Mouse (Mus musculus) right cerebral cortex, postnatal 25 days (tissue): ENCODE data around the gene Fam187b.
A peak's percentile ranks its signal among the peaks of the same experiment; 100 is the strongest.
"Not testable (repeated sequence)": the region's sequence is repeated elsewhere in the genome, so short reads cannot be mapped to it uniquely, and the experiment has no call there.

Experiments used
- DNase-seq: peaks from one replicate; pipeline ENCODE4 v3.0.0; 2022

The Fam187b gene

DNA sequence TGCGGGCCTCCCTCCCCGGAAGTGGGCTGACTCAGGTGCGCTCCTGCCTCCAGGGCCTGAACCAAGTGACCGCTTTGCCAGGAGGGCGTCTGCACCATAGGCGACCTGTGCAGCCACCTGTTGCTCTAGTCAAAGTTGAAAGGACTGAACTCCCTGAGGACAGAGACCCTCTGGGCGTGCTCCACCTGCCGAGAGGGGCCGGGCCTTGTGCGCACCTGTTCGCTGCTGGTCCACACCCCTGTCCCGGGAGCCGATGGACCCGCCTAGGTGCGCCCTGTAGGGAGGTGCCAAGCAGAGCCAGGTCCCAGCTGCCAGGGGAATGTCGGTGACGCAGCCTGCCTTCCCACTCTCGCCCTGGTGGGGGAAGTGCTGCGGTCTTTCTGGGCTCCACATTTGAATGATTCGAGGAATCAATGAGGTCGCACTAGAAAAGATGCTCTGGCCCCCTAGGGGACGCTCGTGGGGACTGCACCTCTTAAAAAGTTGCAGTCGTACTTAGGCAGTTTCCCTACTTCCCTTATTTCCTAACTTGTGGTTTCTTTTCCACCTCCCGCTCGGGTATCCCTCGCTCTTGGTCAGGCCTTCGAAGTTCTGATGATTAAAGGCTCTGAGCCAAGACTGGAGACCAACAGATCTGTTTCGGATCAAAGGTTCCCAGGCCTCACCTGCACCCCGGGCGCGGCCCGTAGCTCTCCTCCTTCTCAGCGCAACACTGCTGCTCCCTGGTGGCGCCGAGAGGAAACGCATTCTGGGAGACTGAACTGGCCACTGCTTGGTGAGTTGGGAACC is at the start of gene Fam187b:
Gene Fam187b (plus strand): TSS at position 290 of the 789 bp plus-strand sequence.
- DNase-seq: peak; percentile 71

DNA sequence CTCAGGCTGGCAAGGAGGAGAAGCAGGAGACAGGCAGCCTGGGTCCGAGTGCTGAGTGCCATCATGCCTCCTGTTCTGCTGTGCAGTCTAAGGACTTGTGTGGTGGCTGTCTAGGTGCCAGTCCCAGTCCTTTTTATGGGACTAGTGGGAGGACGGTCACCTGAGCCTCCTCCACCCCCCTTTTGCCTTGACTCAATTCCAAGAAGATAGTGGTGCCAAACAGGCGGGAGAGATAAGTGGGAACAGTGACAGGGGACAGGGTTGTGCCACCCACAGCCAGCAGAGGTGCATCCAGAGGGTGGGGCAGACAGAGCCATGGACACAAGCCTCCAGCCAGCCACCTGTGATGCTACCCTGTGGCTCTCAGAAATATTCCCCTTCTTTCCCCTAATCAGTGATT is 49.5 kb upstream of the Fam187b start:
- DNase-seq: no peak

DNA sequence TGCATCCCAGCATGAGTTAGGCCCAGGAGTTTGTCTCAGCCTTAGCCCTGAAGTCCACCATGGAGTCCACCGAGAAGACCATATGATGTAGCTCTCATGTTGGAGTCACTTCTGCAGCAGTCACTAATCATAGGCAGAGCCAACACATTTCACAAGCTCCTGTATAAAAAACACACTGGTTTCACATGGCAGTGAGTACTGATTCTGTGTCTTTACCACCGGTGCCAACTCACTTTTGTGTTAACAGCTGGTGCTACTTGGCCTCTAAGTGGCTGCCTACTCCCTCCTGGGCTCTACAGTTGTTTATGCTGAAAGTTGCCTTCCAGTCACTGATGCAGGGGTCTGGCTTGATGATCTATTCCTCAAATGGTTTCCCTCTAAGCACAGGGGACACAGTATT is 49.0 kb upstream of the Fam187b start, which contains the start of gene Hamp2:
Gene Hamp2 (minus strand): TSS at position 101 of the 400 bp plus-strand sequence.
- DNase-seq: not testable (repeated sequence)

DNA sequence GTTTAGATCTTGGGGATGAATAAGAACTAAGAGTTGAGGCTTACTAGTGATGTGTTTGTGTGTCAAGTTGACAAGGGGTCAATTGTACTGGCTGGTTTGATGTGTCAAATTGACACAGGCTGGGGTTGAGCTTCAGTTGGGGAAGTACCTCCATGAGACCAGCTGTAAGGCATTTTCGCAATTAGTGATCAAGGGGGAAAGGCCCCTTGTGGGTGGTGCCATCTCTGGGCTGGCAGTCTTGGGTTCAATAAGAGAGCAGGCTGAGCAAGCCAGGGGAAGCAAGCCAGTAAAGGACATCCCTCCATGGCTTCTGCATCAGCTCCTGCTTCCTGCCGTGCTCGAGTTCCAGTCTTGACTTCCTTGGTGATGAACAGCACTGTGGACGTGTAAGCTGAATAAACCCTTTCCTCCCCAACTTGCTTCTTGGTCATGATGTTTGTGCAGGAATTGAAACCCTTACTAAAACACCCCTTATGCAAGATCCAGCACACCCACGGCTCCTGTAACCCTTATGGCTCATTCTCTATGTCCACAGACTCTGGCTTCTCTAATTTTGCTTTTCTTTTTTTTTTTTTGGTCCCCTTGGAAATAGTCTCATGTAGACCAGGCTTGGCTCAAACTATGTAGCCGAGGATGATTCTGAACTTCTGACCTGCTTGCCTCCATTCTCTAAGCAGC is 38.0 kb upstream of the Fam187b start:
- DNase-seq: not testable (repeated sequence)

DNA sequence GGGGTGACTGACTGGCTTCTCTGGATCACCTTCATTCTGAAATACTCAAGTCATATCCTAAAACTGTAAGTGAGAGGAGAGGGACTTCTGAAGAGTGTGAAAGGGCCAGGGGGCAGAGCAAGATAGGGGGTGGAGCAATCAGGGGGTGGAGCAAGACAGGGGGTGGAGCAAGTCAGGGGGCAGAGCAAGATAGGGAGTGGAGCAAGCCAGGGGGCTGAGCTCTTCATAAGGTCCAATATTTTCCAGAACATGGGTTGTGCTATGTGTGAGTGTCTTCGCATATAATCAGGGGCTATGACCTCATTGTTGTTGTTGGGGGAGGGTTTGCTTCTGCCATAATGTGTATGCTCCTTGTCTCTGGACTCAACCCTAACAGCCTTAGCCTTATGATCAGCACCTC is 33.5 kb upstream of the Fam187b start:
- not testable (repeated sequence) for DNase-seq

DNA sequence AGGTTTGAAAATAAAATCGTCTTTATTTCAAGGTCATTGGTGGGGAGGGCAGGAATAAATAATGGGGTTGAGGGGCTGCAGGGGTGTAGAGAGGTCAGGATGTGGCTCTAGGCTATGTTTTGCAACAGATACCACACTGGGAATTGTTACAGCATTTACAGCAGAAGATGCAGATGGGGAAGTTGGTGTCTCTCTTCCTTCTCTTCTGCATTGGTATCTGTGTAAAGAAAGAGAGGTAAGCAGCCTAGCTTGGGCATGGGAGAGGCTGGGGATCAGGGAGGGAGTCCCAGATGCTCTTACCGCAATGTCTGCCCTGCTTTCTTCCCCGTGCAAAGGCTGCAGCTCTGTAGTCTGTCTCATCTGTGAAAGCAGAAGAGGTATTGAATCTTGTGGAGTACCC is 31.2 kb upstream of the Fam187b start:
- DNase-seq: not testable (repeated sequence)

DNA sequence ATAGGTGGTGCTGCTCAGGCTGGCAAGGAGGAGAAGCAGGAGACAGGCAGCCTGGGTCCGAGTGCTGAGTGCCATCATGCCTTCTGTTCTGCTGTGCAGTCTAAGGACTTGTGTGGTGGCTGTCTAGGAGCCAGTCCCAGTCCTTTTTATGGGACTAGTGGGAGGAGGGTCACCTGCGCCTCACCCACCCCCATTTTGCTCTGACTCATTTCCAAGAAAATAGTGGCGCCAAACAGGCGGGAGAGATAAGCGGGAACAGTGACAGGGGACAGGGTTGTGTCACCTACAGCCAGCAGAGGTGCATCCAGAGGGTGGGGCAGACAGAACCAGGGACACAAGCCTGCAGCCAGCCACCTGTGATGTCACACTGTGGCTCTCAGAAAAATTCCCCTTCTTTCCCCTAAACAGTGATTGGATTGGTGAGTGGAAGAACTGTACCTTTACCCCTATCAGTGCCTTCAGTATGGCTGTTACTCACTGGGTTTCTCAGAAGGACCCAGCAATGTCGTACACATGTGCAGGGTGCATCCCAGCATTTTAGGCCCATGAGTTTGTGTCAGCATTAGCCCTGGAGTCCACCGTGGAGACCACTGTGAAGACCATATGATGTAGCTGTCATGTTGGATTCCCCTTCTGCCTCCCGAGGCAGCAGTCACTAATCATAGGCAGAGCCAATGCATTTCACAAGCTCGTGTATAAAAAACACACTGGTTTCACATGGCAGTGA is 29.5 kb upstream of the Fam187b start, which contains the start of gene Hamp:
Gene Hamp (minus strand): TSS at position 124 of the 727 bp plus-strand sequence.
- DNase-seq: no peak

DNA sequence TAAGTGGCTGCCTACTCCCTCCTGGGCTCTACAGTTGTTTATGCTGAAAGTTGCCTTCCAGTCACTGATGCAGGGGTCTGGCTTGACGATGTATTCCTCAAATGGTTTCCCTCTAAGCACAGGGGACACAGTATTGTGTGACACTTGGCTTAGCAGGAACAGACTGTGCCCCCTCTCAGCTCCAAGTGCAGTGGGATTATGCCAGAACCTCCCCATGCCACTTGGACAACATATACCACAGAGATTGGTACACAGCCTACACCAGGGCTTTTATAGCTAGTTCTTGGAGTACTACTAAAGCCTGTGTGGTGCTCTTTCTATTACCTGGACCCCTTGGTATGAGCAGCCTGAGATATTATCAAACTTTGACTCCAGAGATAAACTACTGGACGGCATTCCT is 28.9 kb upstream of the Fam187b start:
- DNase-seq: not testable (repeated sequence)

DNA sequence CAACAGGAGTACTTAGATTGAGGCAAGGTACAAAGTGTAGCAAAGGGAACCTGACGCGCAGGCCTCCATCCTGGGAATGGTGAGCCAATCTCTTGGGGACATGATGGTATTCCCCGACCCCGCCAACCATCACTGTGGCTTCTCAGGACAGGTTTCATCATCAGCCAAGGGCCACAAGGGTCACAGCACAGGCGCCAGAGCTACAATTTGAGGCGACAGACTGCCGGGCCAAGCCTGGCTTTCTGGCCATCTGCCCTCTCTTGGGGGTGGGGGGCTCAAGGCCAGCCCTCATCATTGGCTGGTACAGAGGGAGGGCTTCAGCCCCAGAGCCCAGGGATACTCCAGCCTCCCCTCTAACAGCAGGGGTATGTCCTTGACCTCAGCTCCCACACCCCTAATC is 28.1 kb upstream of the Fam187b start:
- not testable (repeated sequence) for DNase-seq

DNA sequence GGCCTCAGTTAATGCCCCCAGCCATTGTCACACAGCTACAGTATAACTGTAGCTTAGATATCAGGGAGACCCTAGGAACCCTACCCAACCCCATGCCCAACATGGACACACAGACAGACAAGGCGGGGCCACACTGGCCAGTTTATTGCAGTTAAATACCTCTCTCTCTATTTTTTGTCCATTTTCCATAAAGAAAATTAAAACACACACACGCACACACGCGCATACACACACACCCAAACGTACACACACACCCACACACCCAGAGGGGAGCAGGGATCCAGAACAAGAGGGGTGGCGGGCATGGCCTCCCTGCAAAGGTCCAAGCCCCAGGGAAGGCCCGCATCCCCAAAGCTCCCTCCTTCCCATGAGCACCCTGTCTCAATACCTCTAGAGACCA is 27.7 kb upstream of the Fam187b start:
- no peak for DNase-seq

DNA sequence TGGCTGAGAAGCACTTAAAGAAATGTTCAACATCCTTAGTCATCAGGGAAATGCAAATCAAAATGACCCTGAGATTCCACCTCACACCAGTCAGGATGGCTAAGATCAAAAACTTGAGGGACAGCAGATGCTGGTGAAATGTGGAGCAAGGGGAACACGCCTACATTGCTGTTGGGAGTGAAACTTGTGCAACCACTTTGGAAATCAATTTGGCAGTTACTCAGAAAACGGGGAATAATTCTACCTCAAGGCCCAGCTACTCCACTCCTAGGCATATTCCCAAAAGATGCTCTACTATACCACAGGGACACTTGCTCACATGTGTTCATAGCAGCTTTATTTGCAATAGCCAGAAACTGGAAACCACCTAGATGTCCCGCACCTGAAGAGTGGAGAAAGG is 23.7 kb upstream of the Fam187b start:
- not testable (repeated sequence) for DNase-seq

DNA sequence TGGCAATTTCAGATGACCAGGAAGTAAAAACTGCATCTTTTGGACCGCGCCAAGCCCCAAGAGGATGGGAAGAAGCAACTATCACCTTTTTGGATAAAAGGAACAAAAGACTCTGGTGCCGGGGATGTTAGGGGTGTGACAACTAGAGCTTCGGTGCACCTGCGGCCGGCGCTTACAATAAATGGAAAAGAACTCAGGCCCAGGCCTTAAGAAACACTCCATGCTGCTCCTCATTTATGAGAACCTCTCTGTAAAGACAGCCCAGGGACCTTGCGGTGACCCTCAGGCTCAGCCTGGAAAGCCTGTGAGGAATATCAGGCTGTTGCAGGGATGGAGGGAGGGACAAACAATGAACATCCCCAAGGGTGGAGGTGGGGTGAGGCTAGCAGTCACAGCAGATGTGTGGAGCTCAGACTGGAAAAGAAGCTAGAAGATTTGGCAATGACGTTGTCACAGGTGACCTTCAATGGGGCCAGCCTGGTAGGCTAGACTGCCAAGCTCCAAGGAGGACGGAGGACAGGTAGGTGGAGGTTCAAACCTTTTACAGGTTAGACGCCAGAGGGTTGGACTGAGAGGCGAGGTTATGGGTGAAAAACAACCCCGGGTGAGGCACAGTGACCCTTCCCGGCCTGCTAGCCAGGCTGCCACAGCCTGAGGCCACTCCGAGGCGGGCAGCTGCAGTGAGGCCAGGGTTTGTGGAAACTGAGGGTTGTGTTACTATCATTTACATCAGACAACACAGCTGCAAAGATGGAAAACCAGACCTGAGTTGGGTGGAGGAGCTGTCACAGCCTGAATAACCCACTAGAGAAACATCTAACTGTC is 20.9 kb upstream of the Fam187b start:
- no peak for DNase-seq

DNA sequence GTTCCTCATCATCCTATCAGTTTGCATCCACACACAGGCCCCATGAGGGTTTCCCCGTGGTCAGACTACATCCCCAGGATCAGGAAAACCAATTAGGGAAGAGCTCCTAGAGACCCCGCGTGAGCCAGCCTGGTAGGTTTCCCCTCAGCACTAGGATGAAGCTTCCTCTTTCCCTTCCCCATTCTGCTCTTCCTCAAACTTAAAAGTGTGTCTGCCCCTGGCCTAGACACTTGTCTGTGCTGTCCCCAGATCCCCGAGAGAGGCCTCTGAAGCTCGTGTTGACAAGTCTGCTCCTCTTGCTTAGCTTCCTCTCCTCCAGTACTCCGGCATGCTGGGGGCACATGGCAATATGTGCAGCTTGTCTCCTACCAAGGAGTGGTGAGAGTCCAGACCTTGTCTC is 20.1 kb upstream of the Fam187b start:
- DNase-seq: no peak

DNA sequence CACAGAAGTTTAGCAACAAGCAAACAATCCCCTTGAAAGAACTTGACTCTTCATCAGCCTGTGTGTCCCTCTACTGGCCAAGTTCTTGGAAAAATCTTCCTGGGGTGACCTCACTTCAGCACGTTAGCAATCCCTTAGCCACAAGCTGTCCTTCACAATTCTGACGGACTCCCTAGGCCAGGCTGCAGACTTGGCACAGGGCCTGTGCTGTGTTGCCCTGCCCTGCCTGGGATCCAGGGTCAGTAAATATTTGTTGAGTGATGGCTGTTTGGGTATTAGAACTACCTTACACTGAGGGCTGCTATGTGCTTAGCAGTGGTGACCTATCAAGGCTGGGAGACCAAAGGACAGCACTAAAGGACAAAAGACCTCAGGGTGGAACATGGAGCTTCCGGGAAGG is 19.6 kb upstream of the Fam187b start:
- DNase-seq: no peak

DNA sequence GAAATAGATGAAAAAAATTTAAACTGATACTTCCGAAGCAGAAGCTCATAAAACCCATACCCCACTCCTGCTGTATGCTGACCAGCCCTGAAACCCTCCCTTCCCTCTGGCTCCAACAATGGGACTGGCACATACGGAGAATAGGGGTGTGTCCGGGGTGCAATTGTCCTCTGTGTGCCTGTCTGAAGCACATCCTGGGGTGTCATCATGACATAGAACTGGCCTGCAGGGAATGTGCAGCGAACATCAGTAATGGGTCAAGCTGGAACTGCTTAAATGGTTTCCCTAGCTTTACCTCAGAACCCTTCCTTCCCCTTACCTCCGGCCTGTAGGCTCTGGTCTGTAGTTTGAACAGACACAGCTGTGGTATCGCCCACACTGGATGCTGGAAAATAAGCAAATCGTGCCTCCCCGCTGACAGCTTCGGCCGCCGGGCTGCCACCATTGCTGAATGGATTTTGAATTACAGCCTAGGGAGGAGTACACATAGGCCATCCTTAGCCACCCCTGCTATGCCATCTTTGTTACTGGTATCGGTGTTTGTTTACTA is 18.5 kb upstream of the Fam187b start:
- DNase-seq: no peak

DNA sequence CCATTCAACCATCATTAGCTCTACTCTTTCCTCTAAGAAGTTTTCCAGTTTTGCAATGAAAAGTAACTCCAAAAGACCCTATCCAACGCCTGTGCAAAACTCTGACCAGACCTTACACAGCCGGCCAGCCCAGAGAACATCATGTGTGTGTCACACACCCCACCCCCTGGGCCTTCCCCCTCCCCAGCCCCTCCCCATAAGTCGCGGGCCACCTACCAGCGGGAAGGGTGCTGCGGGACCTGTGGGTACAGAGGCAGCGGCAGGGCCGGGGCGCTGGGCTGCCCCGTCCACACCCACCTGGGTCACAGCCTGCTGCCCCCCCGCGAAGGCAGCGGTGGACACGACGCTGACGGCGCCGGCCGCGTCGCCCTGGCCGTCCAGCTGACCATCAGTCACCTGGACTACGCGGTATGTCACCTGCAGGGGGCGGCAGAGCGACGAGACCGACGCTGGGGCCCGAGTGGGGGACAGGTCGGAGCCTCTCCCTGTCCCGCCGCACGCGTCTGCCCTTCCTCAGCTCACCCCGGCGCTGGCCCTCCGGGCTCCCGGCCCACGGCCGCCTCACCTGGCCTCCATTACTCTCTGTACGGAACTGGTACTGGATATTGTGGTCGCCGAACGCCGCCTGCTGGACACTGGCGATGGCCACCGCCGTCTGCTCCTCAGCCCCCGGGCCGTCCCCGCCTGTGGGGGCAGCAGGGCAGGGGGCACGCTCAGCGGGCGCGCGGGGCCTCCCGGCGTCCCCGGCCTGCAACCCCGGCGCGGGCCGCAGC is 17.8 kb upstream of the Fam187b start:
- DNase-seq: peak; percentile 75

DNA sequence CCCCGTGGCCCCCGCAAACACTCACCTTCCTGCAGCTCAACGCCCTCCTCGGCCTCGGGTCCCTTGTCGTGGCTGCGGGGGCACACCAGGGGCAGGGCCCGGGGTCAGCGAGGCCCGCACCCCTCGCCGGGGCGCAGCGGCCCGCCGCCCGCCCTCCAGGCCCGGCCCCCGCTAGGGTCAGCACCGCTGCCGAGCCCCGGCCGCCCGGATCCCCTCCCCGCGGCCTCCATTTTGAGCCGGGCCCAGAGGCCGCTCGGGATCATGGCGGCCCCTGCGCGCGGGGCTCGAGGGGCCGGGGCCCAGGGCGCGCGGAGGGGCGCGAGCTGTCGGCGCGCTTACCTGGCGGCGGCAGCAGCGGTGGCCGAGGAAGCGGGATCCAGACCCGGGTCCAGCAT is 17.2 kb upstream of the Fam187b start:
- no peak for DNase-seq

DNA sequence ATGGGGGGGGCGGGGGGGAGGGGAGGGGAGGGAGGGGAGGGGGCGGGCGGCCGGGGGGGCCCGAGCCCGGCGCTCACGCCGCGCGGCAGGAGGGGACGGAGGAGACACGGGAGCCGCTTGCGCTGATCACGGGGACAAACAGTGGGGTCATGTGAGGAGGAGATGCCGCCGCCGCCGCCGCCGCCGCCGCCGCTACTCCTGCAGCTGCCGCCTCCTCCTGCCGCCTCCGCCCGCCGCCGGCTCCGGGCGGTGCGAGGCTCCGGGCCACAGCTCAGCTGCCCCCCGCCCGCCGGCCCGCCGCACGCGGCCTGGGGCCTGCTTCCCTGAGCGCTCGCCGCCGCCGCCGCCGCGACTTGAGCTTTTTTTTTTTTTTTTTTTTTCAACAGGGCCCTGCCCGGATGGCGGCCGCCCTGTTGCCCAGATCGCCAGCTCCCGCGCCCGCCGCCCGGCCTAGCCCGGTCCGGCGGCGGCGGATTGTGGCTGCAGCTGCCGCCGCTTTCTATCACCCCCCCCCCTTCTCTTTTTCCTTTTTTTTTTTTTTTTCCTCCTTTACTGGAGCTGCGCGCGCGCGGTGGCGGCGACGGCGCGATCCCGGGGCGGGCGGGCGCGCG is 16.7 kb upstream of the Fam187b start, which contains the start of gene Usf2:
Gene Usf2 (minus strand): TSS at position 48 of the 611 bp plus-strand sequence.
- DNase-seq: peak; percentile 83

DNA sequence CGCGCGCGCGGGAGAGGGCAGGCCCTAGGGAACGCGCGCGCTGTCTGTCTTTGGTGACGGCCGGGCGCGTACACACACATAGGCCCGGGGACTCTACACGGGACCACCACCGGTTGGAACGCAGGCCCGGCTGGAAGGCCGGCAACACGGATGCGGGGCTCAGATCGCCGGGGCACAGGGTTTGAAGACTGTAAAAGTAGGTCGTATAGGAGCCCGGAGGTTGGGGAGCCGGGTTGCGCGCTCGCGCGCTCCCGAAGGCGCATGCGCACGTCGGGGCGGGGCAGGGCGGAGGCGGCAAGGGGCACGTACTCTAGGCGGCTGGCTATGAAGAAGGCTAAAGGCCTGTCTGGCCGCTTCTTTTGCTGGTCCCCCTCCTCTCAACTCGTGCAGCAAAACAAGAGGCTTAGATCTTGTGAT is 16.2 kb upstream of the Fam187b start:
- peak; percentile 90 for DNase-seq

DNA sequence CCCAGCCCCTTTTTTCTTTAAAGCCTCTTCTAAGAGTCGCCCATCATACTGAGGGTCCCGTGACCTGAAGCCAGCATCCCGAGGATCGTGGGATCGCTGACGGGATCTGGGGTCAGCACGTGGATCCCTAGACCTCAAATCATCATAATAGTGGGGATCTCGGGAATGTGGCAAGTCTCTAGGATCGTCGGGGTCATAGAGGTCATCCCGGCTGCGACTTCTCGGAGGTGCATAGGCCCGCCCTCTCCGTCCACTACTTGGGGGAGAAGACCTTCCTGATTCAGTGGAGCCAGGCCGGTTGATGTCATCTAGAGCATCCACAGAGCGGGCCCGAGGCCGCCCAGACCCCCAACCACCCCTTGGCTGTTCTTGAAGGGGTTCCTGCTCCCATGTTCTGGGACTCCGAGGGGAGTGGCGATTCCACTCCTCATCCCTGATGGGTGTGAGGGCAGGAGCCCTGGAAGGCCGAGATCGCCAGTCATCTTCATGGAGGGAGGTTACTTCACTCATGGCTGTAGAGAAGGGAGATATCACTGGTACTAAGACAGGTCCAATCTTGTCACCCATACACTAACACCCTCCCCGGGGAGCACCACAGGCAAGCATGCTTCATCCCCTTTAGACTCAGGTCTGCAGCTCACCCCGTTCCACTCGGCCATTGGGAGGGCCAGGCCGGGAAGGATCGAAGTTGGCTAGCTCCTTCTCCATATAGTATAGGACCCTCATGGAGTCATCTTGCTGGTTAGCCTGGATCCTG is 15.3 kb upstream of the Fam187b start:
- DNase-seq: no peak
